Mouse (Mus musculus) hindbrain, embryonic 14.5 days (tissue): ENCODE data around the gene Zfp655. TPM values are rescaled to one million over a fixed set of nuclear protein-coding genes. Genes with fewer than 3 reads are reported as not detected.

Experiments
- polyA plus RNA-seq: library from polyadenylated mRNA; unstranded; fragments of >200 nt; fragmentation: Nextera tagmentation; extraction: Ambion mirVana; gene quantifications from 2 replicates; pipeline ENCODE4 v1.2.1, GENCODE M21; 2014

Zfp655 gene
- polyA plus RNA-seq, 1 experiment from 2014 or later, result 40.1 TPM

Other genes with a start within 250 kb of the Zfp655 start
- gene Gm4871, start 199.0 kb upstream of the Zfp655 start, polyA plus RNA-seq, result not detected in 2 replicates
- gene 1700018F24Rik, start 188.7 kb upstream of the Zfp655 start, polyA plus RNA-seq, result not detected in 2 replicates
- gene Arpc1a, start 147.9 kb upstream of the Zfp655 start, polyA plus RNA-seq, result 245 and 252 TPM in 2 replicates
- not detected in 2 replicates for gene Kpna7, start 147.7 kb upstream of the Zfp655 start, polyA plus RNA-seq
- 44.2 and 51.8 TPM in 2 replicates for gene Arpc1b, start 117.5 kb upstream of the Zfp655 start, polyA plus RNA-seq
- 95.5 and 96.3 TPM in 2 replicates for gene Pdap1, start 91.5 kb upstream of the Zfp655 start, polyA plus RNA-seq
- 177 and 188 TPM in 2 replicates for gene Bud31, start 91.4 kb upstream of the Zfp655 start, polyA plus RNA-seq
- 17.5 and 18.2 TPM in 2 replicates for gene Ptcd1, start 64.6 kb upstream of the Zfp655 start, polyA plus RNA-seq
- 27.7 and 29.3 TPM in 2 replicates for gene Cpsf4, start 64.5 kb upstream of the Zfp655 start, polyA plus RNA-seq
- gene Atp5j2, start 39.7 kb upstream of the Zfp655 start, polyA plus RNA-seq, result 561 and 664 TPM in 2 replicates
- 12.3 and 13.9 TPM in 2 replicates for gene Zkscan14, start 29.8 kb upstream of the Zfp655 start, polyA plus RNA-seq
- 12.0 and 15.6 TPM in 2 replicates for gene Zkscan5, start 27.2 kb upstream of the Zfp655 start, polyA plus RNA-seq
- gene Zscan25, start 48.8 kb downstream of the Zfp655 start, polyA plus RNA-seq, result 0.54 and 1.1 TPM in 2 replicates
- gene Cyp3a57, start 113.6 kb downstream of the Zfp655 start, polyA plus RNA-seq, result not detected in 2 replicates
- not detected in 2 replicates for gene Cyp3a16, start 238.0 kb downstream of the Zfp655 start, polyA plus RNA-seq